Mouse (Mus musculus) neural tube, embryonic 11.5 days (tissue): ENCODE results near the gene Rad51. TPM values are rescaled to one million over a fixed set of nuclear protein-coding genes. Genes with fewer than 3 reads are reported as not detected.

ENCODE experiments used
- ATAC-seq: fragments of 200-750 bp; cut with Nextera tagmentation; 2 replicates; pipeline ENCODE4 v1.8.0; 2017; ENCODE audit warnings: moderate number of reproducible peaks, mild to moderate bottlenecking, moderate TSS enrichment, moderate library complexity; ENCODE audit not compliant: insufficient read depth, low FRiP score, low TSS enrichment
- DNase-seq: peaks from one replicate; pipeline ENCODE4 v3.0.0-alpha.2; 2015; ENCODE audit warnings: low spot score
- H3K27ac ChIP-seq: fragments of 300-500 bp; sonication (generic); 2 replicates; pipeline ENCODE4 v1.5.1; 2014; ENCODE audit warnings: low read depth, mild to moderate bottlenecking, low read length
- H3K27me3 ChIP-seq: fragments of 300-500 bp; sonication (generic); 2 replicates; pipeline ENCODE4 v1.6.1; 2014; ENCODE audit warnings: mild to moderate bottlenecking, low read length, mixed read lengths; ENCODE audit not compliant: control insufficient read depth, insufficient read depth
- H3K36me3 ChIP-seq: fragments of 300-500 bp; sonication (generic); 2 replicates; pipeline ENCODE4 v1.6.1; 2014; ENCODE audit warnings: mild to moderate bottlenecking, low read length, moderate library complexity, mixed read lengths; ENCODE audit not compliant: control insufficient read depth, insufficient read depth
- H3K4me1 ChIP-seq: fragments of 300-500 bp; sonication (generic); 2 replicates; pipeline ENCODE4 v1.6.1; 2014; ENCODE audit warnings: low read length, mixed read lengths; ENCODE audit not compliant: control insufficient read depth, insufficient read depth
- H3K4me2 ChIP-seq: fragments of 300-500 bp; sonication (generic); 2 replicates; pipeline ENCODE4 v1.6.1; 2014; ENCODE audit warnings: low read depth, mild to moderate bottlenecking, moderate library complexity
- H3K4me3 ChIP-seq: fragments of 300-500 bp; sonication (generic); 2 replicates; pipeline ENCODE4 v1.5.1; 2014; ENCODE audit warnings: low read depth, low read length
- H3K9ac ChIP-seq: fragments of 300-500 bp; sonication (generic); 2 replicates; pipeline ENCODE4 v1.6.1; 2014; ENCODE audit warnings: mild to moderate bottlenecking, low read length
- H3K9me3 ChIP-seq: fragments of 300-500 bp; sonication (generic); 2 replicates; pipeline ENCODE4 v1.6.1; 2016; ENCODE audit warnings: low read length; ENCODE audit not compliant: control insufficient read depth
- WGBS: fragments of 180-500 bp; shearing (Covaris S2); extraction: QIAGEN DNeasy Blood & Tissue Kit; methylation state at CpG from one replicate; pipeline ENCODE4 v1.1.7; 2014; 5-methylcytosine and 5-hydroxymethylcytosine counted together
- polyA plus RNA-seq: library from polyadenylated mRNA; unstranded; fragments of >200 nt; fragmentation: Nextera tagmentation; extraction: Ambion mirVana; gene quantifications from 2 replicates; pipeline ENCODE4 v1.2.1, GENCODE M21; 2014

Gene Rad51
- polyA plus RNA-seq, 1 experiment from 2014 or later: 56.9 TPM

DNA sequence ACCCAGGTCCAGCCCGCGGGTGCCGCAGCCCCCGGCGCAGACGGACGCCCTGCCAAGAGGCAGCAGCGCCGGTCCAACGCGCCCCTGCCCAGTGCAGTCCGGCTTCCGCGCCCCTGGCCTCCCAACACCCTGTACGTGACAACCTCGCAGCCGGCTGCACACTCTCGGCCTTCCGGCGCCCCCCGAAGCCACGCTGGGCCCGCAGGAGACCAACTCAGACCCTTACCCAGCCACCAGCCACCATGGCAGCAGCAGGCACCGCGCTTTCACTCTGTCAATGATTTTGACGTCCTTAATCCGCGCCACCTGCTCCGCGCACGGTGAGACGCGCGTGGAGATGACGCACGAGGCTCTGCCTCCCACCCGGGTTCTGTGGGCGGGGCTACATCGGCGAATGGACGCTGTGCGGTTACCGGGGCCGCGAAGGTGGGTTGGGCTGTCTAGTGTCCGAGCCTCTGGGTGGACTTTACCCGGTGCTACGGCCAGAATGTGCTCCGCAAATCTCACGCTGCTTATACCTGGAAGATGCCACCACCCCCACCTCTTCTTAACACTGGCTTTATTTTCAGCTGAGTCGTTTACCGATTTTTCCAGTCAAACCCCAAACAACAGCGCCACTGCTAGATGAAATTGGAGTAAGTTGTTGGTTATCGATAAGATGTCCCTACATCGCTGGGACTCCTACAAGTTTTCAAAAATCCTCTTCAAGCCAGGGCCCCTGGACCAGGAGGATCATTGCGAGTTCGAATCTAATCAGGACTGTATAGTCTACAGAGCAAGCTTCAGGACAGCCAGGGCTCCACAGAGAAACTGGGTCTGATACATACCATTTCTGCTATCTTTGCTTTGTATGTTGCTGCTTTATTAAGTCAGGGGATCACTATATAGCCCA, 44.3 kb downstream of the Rad51 start, which contains the start of gene Rmdn3:
Rmdn3 (minus strand) TSS at position 354 of the 892 bp plus-strand sequence.
- peak; percentile 93 for ATAC-seq
- under 1% methylated on average over 57 of the region's 57 CpGs for WGBS
- H3K36me3 ChIP-seq: no peaks in the 10 kb centered on the region; the same call in 1 of the 2 replicates
- peak within 1 kb of the TSS; percentile 62 for H3K4me2 ChIP-seq
- H3K27ac ChIP-seq: no peak within 1 kb of the TSS
- H3K9me3 ChIP-seq: no peaks in the 10 kb centered on the region
- H3K4me3 ChIP-seq: peak within 1 kb of the TSS; percentile 80
- DNase-seq: peak; percentile 96
- H3K4me1 ChIP-seq: peaks cover 8% of the 10 kb centered on the region; the same call in 1 of the 2 replicates
- H3K9ac ChIP-seq: peak within 1 kb of the TSS; percentile 75
- H3K27me3 ChIP-seq: no peaks in the 10 kb centered on the region

GRCm38 (mm10) chr2:119157836-119158235, 45.2 kb downstream of the Rad51 start:
- no peak overlapping the region for H3K4me3 ChIP-seq

GRCm38 (mm10) chr2:119161247-119161646, 48.7 kb downstream of the Rad51 start:
- WGBS: 33% methylated on average over 2 of the region's 2 CpGs
- Histone ChIP-seq H3K4me1 (no peaks in the 10 kb centered on the region), H3K4me2 (no peak overlapping the region), H3K9ac (no peak overlapping the region), H3K4me3 (no peak overlapping the region), H3K36me3 (no peaks in the 10 kb centered on the region), H3K9me3 (no peaks in the 10 kb centered on the region), H3K27ac (no peak overlapping the region), H3K27me3 (0 out of 2 replicates have a peak, but pooled peaks cover 4% of the 10 kb centered on the region)
- DNase-seq: no peak
- no peak for ATAC-seq

More at GRCm38 (mm10) chr2:119157836-119158235, 45.2 kb downstream of the Rad51 start:
- no peak for ATAC-seq
- peaks cover 8% of the 10 kb centered on the region; the same call in 1 of the 2 replicates for H3K4me1 ChIP-seq
- H3K4me2 ChIP-seq: no peak overlapping the region
- H3K9me3 ChIP-seq: no peaks in the 10 kb centered on the region
- no peaks in the 10 kb centered on the region; the same call in 1 of the 2 replicates for H3K36me3 ChIP-seq
- H3K27me3 ChIP-seq: no peaks in the 10 kb centered on the region
- no peak overlapping the region for H3K9ac ChIP-seq
- no peak overlapping the region for H3K27ac ChIP-seq
- DNase-seq: no peak

DNA sequence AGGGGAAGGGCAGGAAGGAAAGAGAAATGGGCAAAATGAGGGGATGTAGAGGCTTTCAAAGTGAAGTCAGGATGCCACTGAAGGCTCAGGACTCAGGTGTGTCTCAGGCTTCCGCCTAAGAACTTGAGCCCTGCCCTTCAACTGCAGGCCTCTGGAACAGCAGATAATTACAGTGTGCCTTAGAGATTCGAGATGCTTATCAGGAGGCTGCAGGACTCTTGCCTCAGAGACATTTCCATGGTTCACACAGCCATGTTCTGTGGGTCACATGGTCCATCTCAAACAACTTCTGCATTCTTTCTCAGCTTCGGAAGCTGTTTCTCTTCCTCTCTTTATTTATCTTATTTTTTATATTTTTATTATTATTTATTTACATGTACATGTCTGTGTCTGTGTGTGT, 50.5 kb downstream of the Rad51 start:
- no peaks in the 10 kb centered on the region for H3K36me3 ChIP-seq
- H3K27me3 ChIP-seq: peaks cover 16% of the 10 kb centered on the region
- H3K4me3 ChIP-seq: no peak overlapping the region
- WGBS: 71% methylated on average over 3 of the region's 3 CpGs
- H3K4me2 ChIP-seq: no peak overlapping the region
- no peaks in the 10 kb centered on the region for H3K4me1 ChIP-seq
- H3K27ac ChIP-seq: no peak overlapping the region
- H3K9me3 ChIP-seq: no peaks in the 10 kb centered on the region
- no peak overlapping the region for H3K9ac ChIP-seq
- DNase-seq (no peak), ATAC-seq (no peak)

- ATAC-seq: no peak
- Histone ChIP-seq H3K4me1 (no peaks in the 10 kb centered on the region), H3K9ac (no peak overlapping the region)
These were observed 51.4 kb downstream of the Rad51 start for GRCm38 (mm10) chr2:119163999-119164398.

DNA sequence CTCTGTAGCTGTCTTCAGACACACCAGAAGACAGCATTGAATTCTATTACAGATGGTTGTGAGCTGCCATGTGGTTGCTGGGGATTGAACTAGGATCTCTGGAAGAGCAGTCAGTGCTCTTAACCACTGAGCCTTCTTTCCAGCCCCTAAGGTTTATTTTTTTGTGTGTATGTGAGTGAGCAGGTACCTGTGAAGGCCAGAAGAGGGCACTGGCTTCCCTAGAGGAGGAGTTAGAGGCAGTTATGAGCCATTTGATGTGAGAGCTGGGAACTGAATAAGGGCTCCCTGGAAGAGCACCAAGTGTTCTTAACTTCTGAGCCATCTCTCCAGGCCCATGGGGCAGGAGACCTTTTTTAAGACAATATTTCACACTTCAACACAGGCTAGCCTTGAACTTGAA, 52.8 kb downstream of the Rad51 start:
- Histone ChIP-seq H3K9me3 (no peaks in the 10 kb centered on the region), H3K27me3 (peaks cover 22% of the 10 kb centered on the region)

More at GRCm38 (mm10) chr2:119163999-119164398, 51.4 kb downstream of the Rad51 start:
- DNase-seq: no peak
- no peaks in the 10 kb centered on the region for H3K9me3 ChIP-seq
- H3K36me3 ChIP-seq: no peaks in the 10 kb centered on the region
- no peak overlapping the region for H3K27ac ChIP-seq
- peaks cover 19% of the 10 kb centered on the region for H3K27me3 ChIP-seq
- no peak overlapping the region for H3K4me3 ChIP-seq
- WGBS: 91% methylated on average over 4 of the region's 4 CpGs
- no peak overlapping the region for H3K4me2 ChIP-seq

GRCm38 (mm10) chr2:119166901-119167865, 54.6 kb downstream of the Rad51 start, which contains the start of gene Gchfr:
Gchfr (plus strand) TSS chr2:119167773.
- peak within 1 kb of the TSS; percentile 45 for H3K4me3 ChIP-seq
- ATAC-seq (peak; percentile 84), DNase-seq (peak; percentile 80)
- peak within 1 kb of the TSS; percentile 49; the same call in 1 of the 2 replicates for H3K9ac ChIP-seq
- H3K4me1 ChIP-seq: 0 out of 2 replicates have a peak, but pooled peaks cover 3% of the 10 kb centered on the region
- H3K9me3 ChIP-seq: no peaks in the 10 kb centered on the region
- peaks cover 22% of the 10 kb centered on the region for H3K27me3 ChIP-seq
- WGBS: under 1% methylated on average over 53 of the region's 60 CpGs
- H3K36me3 ChIP-seq: no peaks in the 10 kb centered on the region; the same call in 1 of the 2 replicates
- peak within 1 kb of the TSS; percentile 98 for H3K4me2 ChIP-seq
- no peak within 1 kb of the TSS for H3K27ac ChIP-seq

More for the DNA sequence above, 52.8 kb downstream of the Rad51 start:
- H3K9ac ChIP-seq: no peak overlapping the region
- no peak overlapping the region for H3K4me3 ChIP-seq
- H3K4me1 ChIP-seq: no peaks in the 10 kb centered on the region
- H3K36me3 ChIP-seq: no peaks in the 10 kb centered on the region
- H3K27ac ChIP-seq: no peak overlapping the region
- ATAC-seq (no peak), DNase-seq (no peak)
- H3K4me2 ChIP-seq: no peak overlapping the region

- no peak overlapping the region for H3K27ac ChIP-seq
These were observed 55.3 kb downstream of the Rad51 start for GRCm38 (mm10) chr2:119167866-119168256.

More at GRCm38 (mm10) chr2:119167866-119168256, 55.3 kb downstream of the Rad51 start:
- H3K4me2 ChIP-seq: peak overlapping the region; percentile 98
- H3K4me3 ChIP-seq: peak overlapping the region; percentile 45
- H3K27me3 ChIP-seq: peaks cover 22% of the 10 kb centered on the region
- ATAC-seq (no peak; the same call in none of the 2 replicates), DNase-seq (no peak)
- H3K9ac ChIP-seq: no peak overlapping the region; the same call in 1 of the 2 replicates
- WGBS: 4% methylated on average over 26 of the region's 26 CpGs
- no peaks in the 10 kb centered on the region; the same call in 1 of the 2 replicates for H3K36me3 ChIP-seq
- no peaks in the 10 kb centered on the region for H3K9me3 ChIP-seq
- peaks cover 8% of the 10 kb centered on the region for H3K4me1 ChIP-seq
